Mouse (Mus musculus) kidney, adult 2 months (tissue): ENCODE results near the gene Rab3b.

Experiments used
- CTCF ChIP-seq: fragments of 200-500 bp; conservative IDR thresholded peaks from 2 replicates; pipeline ENCODE4 v1.5.1; 2011; ENCODE audit warnings: low read depth, mild to moderate bottlenecking, control low read depth, low read length, moderate library complexity, mixed read lengths; ENCODE audit not compliant: insufficient read depth, insufficient read length
- POLR2A ChIP-seq: fragments of 200-500 bp; IDR thresholded peaks from one replicate; pipeline ENCODE4 v1.6.1; 2011; ENCODE audit warnings: low read depth, low read length, control low read depth

GRCm38 (mm10) chr4:108934856-108935255 lies 56.0 kb downstream of the Rab3b start:
- TF ChIP-seq CTCF, result no peak
- no peak for TF ChIP-seq POLR2A
